Mouse (Mus musculus) bone marrow macrophage, adult 2 months (primary cell): ENCODE results near the gene Lamb1. TPM values are rescaled to one million over a fixed set of nuclear protein-coding genes. Genes with fewer than 3 reads are reported as not detected.

ENCODE experiments used
- H3K27ac ChIP-seq: 2 replicates; pipeline ENCODE4 v1.5.1; 2012; ENCODE audit warnings: low read depth, low read length; ENCODE audit not compliant: insufficient read depth
- H3K4me1 ChIP-seq: 2 replicates; pipeline ENCODE4 v1.6.1; 2012; ENCODE audit warnings: low read length; ENCODE audit not compliant: control insufficient read depth, insufficient read depth
- H3K4me3 ChIP-seq: 2 replicates; pipeline ENCODE4 v1.5.1; 2012; ENCODE audit warnings: mild to moderate bottlenecking, low read length, moderate library complexity; ENCODE audit not compliant: insufficient read depth
- CTCF ChIP-seq: IDR thresholded peaks from 2 replicates; pipeline ENCODE4 v1.5.1; 2012; ENCODE audit warnings: low read depth, mild to moderate bottlenecking, low read length, moderate library complexity
- POLR2A ChIP-seq: IDR thresholded peaks from 2 replicates; pipeline ENCODE4 v1.6.1; 2012; ENCODE audit warnings: mild to moderate bottlenecking, low read depth, low read length, borderline replicate concordance
- polyA plus RNA-seq: library from polyadenylated mRNA; stranded (reverse); fragments of >200 nt; gene quantifications from 2 replicates; pipeline ENCODE4 v1.2.4, GENCODE M21; 2012; ENCODE audit not compliant: missing spikeins, insufficient read depth, insufficient read length

Lamb1 gene
- polyA plus RNA-seq, 1 experiment = 1.1 TPM

GRCm38 (mm10) chr12:31281100-31281591, 16.1 kb downstream of the Lamb1 start:
- TF ChIP-seq POLR2A = no peak
- no peak for TF ChIP-seq CTCF
- Histone ChIP-seq H3K4me3 (no peak overlapping the region), H3K4me1 (no peaks in the 10 kb centered on the region), H3K27ac (no peak overlapping the region)

GRCm38 (mm10) chr12:31282241-31282640, 17.2 kb downstream of the Lamb1 start:
- no peak for TF ChIP-seq POLR2A
- TF ChIP-seq CTCF = no peak
- Histone ChIP-seq H3K4me3 (no peak overlapping the region), H3K27ac (no peak overlapping the region), H3K4me1 (no peaks in the 10 kb centered on the region)

- Histone ChIP-seq H3K27ac (no peak overlapping the region), H3K4me3 (no peak overlapping the region), H3K4me1 (no peaks in the 10 kb centered on the region)
- TF ChIP-seq POLR2A = no peak
- TF ChIP-seq CTCF = no peak
Observed at GRCm38 (mm10) chr12:31283131-31283530, 18.1 kb downstream of the Lamb1 start.

GRCm38 (mm10) chr12:31283617-31284136, 18.6 kb downstream of the Lamb1 start:
- TF ChIP-seq POLR2A = no peak
- TF ChIP-seq CTCF = no peak
- Histone ChIP-seq H3K4me3 (no peak overlapping the region), H3K4me1 (no peaks in the 10 kb centered on the region), H3K27ac (no peak overlapping the region)

GRCm38 (mm10) chr12:31289046-31289445, 24.0 kb downstream of the Lamb1 start:
- H3K27ac ChIP-seq = no peak overlapping the region
- H3K4me1 ChIP-seq = no peaks in the 10 kb centered on the region
- no peak for TF ChIP-seq CTCF
- TF ChIP-seq POLR2A = no peak
- H3K4me3 ChIP-seq = no peak overlapping the region

GRCm38 (mm10) chr12:31290951-31291350, 25.9 kb downstream of the Lamb1 start:
- H3K27ac ChIP-seq = no peak overlapping the region

GRCm38 (mm10) chr12:31293361-31294142, 28.5 kb downstream of the Lamb1 start:
- no peak for TF ChIP-seq POLR2A
- no peak for TF ChIP-seq CTCF
- Histone ChIP-seq H3K27ac (no peak overlapping the region), H3K4me1 (no peaks in the 10 kb centered on the region), H3K4me3 (no peak overlapping the region)

More at GRCm38 (mm10) chr12:31290951-31291350, 25.9 kb downstream of the Lamb1 start:
- TF ChIP-seq POLR2A = no peak
- TF ChIP-seq CTCF = no peak
- H3K4me1 ChIP-seq = no peaks in the 10 kb centered on the region
- no peak overlapping the region for H3K4me3 ChIP-seq

GRCm38 (mm10) chr12:31294526-31294925, 29.5 kb downstream of the Lamb1 start:
- Histone ChIP-seq H3K4me1 (no peaks in the 10 kb centered on the region), H3K27ac (no peak overlapping the region), H3K4me3 (no peak overlapping the region)
- TF ChIP-seq POLR2A (no peak), CTCF (no peak)

- no peak overlapping the region for H3K27ac ChIP-seq
- TF ChIP-seq POLR2A (no peak), CTCF (no peak)
- no peaks in the 10 kb centered on the region for H3K4me1 ChIP-seq
- H3K4me3 ChIP-seq = no peak overlapping the region
Observed at GRCm38 (mm10) chr12:31294996-31295395, 30.0 kb downstream of the Lamb1 start.

GRCm38 (mm10) chr12:31295505-31295904, 30.5 kb downstream of the Lamb1 start:
- H3K4me1 ChIP-seq = no peaks in the 10 kb centered on the region
- TF ChIP-seq POLR2A = no peak
- TF ChIP-seq CTCF = no peak
- no peak overlapping the region for H3K27ac ChIP-seq
- H3K4me3 ChIP-seq = no peak overlapping the region
